Mouse (Mus musculus) lung, postnatal 0 days (tissue): ENCODE data around the gene Bag3.

Experiments used
- CTCF ChIP-seq: IDR thresholded peaks from 2 replicates; pipeline ENCODE4 v1.5.1; 2016; ENCODE audit warnings: antibody characterized with exemption, mild to moderate bottlenecking
- EP300 ChIP-seq: IDR thresholded peaks from 2 replicates; pipeline ENCODE4 v1.6.1; 2016; ENCODE audit warnings: antibody characterized with exemption, mild to moderate bottlenecking, control low read depth

DNA sequence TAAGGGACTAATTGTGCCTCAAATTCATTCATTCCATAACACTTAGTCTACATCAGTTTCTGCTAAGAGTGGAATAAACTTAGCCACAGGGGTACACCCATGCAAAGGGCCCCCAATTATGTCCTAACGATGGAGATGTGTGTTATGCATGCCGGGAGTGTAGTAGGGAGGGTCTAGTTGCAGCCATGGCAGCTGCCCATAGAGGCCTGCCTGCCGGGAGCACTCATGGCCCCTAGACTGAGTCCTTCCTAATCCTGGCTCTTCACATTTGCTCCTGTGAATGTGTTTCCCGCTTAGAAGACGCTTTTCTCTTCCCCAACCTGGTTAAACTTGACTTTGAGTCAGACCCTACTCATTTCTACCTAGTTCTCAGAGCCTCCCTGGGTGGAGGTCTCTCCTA, 11.5 kb upstream of the Bag3 start:
- TF ChIP-seq CTCF (no peak), EP300 (no peak)
